Mouse (Mus musculus): Measurements from ENCODE around the gene Psmd5.
"Not testable (repeated sequence)": the region's sequence is repeated elsewhere in the genome, so short reads cannot be mapped to it uniquely, and the experiment has no call there.

The Psmd5 gene

GRCm38 (mm10) chr2:34895503-34896113 lies 20.8 kb upstream of the Psmd5 start:
- no peak for DNase-seq

GRCm38 (mm10) chr2:34893950-34894349 lies 19.2 kb upstream of the Psmd5 start:
- no peak for DNase-seq

- DNase-seq = no peak
Observed at GRCm38 (mm10) chr2:34884186-34884585, 9.4 kb upstream of the Psmd5 start.

- no peak for DNase-seq
Observed at GRCm38 (mm10) chr2:34883190-34883589, 8.4 kb upstream of the Psmd5 start.

- DNase-seq = no peak
Observed at GRCm38 (mm10) chr2:34882757-34883156, 8.0 kb upstream of the Psmd5 start.

GRCm38 (mm10) chr2:34880054-34880453 lies 5.3 kb upstream of the Psmd5 start:
- no peak for DNase-seq

- no peak for DNase-seq
Observed at GRCm38 (mm10) chr2:34874271-34874670, 497 bp downstream of the Psmd5 start, which contains the start of gene Cutal. Gene Cutal, plus strand, starts transcription at chr2:34874396.

GRCm38 (mm10) chr2:34870520-34871474 lies 4.0 kb downstream of the Psmd5 start:
- DNase-seq = peak; percentile 96

GRCm38 (mm10) chr2:34869680-34870079 lies 5.1 kb downstream of the Psmd5 start:
- DNase-seq = peak; percentile 23

GRCm38 (mm10) chr2:34857728-34858127 lies 17.0 kb downstream of the Psmd5 start:
- no peak for DNase-seq

GRCm38 (mm10) chr2:34855265-34855664 lies 19.5 kb downstream of the Psmd5 start:
- DNase-seq = no peak

GRCm38 (mm10) chr2:34847702-34848101 lies 27.1 kb downstream of the Psmd5 start:
- no peak for DNase-seq

- no peak for DNase-seq
Observed at GRCm38 (mm10) chr2:34843211-34843939, 31.4 kb downstream of the Psmd5 start.

- DNase-seq = no peak
Observed at GRCm38 (mm10) chr2:34841706-34842105, 33.1 kb downstream of the Psmd5 start.

- peak; percentile 12 for DNase-seq
Observed at GRCm38 (mm10) chr2:34840143-34840542, 34.6 kb downstream of the Psmd5 start.

GRCm38 (mm10) chr2:34835669-34836068 lies 39.1 kb downstream of the Psmd5 start:
- no peak for DNase-seq

GRCm38 (mm10) chr2:34833624-34834023 lies 41.1 kb downstream of the Psmd5 start:
- no peak for DNase-seq

- DNase-seq = not testable (repeated sequence)
Observed at GRCm38 (mm10) chr2:34832766-34833457, 41.9 kb downstream of the Psmd5 start, which contains the start of gene Gm34653. Gene Gm34653, plus strand, starts transcription at chr2:34833007.

GRCm38 (mm10) chr2:34830066-34830465 lies 44.7 kb downstream of the Psmd5 start:
- not testable (repeated sequence) for DNase-seq

GRCm38 (mm10) chr2:34828026-34828425 lies 46.7 kb downstream of the Psmd5 start:
- no peak for DNase-seq

- DNase-seq = no peak
Observed at GRCm38 (mm10) chr2:34827591-34827990, 47.2 kb downstream of the Psmd5 start.

- no peak for DNase-seq
Observed at GRCm38 (mm10) chr2:34826460-34827231, 48.1 kb downstream of the Psmd5 start.

All from thymus, postnatal 14 days (tissue).